Mouse (Mus musculus) C2C12 (cell line): Measurements from ENCODE around the gene Iqch.

Source experiments
- CEBPB ChIP-seq: IDR thresholded peaks from one replicate; pipeline ENCODE4 v1.6.1; 2011; ENCODE audit warnings: low read depth, mild to moderate bottlenecking, control low read depth, moderate library complexity
- CTCF ChIP-seq: IDR thresholded peaks from one replicate; pipeline ENCODE4 v1.5.1; 2011; ENCODE audit not compliant: control insufficient read depth, insufficient read depth, insufficient read length
- MAX ChIP-seq: IDR thresholded peaks from one replicate; pipeline ENCODE4 v1.6.1; 2011; ENCODE audit warnings: mild to moderate bottlenecking, control low read depth
- MYOG ChIP-seq: IDR thresholded peaks from one replicate; pipeline ENCODE4 v1.6.1; 2011; ENCODE audit not compliant: control insufficient read depth, insufficient read length; ENCODE audit errors: extremely low read depth

GRCm38 (mm10) chr9:63651594-63651993, 49.3 kb upstream of the Iqch start:
- TF ChIP-seq CTCF = no peak
- no peak for TF ChIP-seq CEBPB
- no peak for TF ChIP-seq MAX
- TF ChIP-seq MYOG = no peak
